Mouse (Mus musculus): ENCODE data around the gene AI837181. TPM values are rescaled to one million over a fixed set of nuclear protein-coding genes. Genes with fewer than 3 reads are reported as not detected.

The AI837181 gene
- polyA plus RNA-seq, 2 experiments = 10.7 to 16.7 TPM

DNA sequence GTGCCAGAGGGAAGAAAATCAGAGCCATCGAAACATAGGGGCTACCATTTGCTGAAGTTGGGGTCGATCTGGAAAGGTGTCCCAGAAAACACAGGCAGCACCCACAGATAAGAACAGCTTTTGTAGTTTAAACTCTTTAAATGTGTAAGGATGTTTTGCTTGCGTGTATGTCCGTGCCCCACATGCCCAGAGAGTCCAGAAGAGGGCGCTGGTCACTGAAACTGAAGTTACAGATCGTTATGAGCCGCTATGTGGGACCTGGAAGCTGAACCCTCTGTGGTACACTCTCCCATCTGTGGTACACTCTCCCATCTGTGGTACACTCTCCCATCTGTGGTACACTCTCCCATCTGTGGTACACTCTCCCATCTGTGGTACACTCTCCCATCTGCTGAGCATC lies 17.8 kb upstream of the AI837181 start:
- TF ChIP-seq EP300 (IDR thresholded peaks at IDR 0.05; ENCODE audit: low read depth) = peak; percentile 26; the same call in 1 of the 2 replicates
- TF ChIP-seq CTCF (IDR thresholded peaks at IDR 0.05; ENCODE audit: low read depth) = peak; percentile 88
- no peaks in the 10 kb centered on the region for H3K9me3 ChIP-seq (ENCODE audit: control insufficient read depth, low read length)
- H3K27me3 ChIP-seq (ENCODE audit: control insufficient read depth, insufficient read depth, low read length) = no peaks in the 10 kb centered on the region
- 15% methylated on average over 7 of the region's 7 CpGs for WGBS (ENCODE audit: insufficient replicate concordance)
- H3K9ac ChIP-seq (replicated peaks) = peak overlapping the region; percentile 98
- DNase-seq (ENCODE audit: low read depth in 3 of 3, low spot score in 3 of 3) (peak in 2 of 3 experiments; percentile 67 to 80), ATAC-seq (ENCODE audit: insufficient read depth) (peak; percentile 76)
- H3K4me3 ChIP-seq (ENCODE audit: insufficient read depth in 1 of 2, low read depth in 2 of 2, low read length in 2 of 2) = peak overlapping the region; percentile 83
- peaks cover 0 to 13% of the 10 kb centered on the region in 2 experiments; a peak in 3 of 4 replicates for H3K4me1 ChIP-seq (replicated peaks; ENCODE audit: control insufficient read depth in 2 of 2, insufficient read depth in 2 of 2, low read length in 1 of 2)
- no peaks in the 10 kb centered on the region for H3K36me3 ChIP-seq (replicated peaks; ENCODE audit: control insufficient read depth, insufficient read depth, low read depth)
- peak overlapping the region; percentile 82 for H3K4me2 ChIP-seq (ENCODE audit: low read depth)
- H3K27ac ChIP-seq = peak overlapping the region; percentile 96

DNA sequence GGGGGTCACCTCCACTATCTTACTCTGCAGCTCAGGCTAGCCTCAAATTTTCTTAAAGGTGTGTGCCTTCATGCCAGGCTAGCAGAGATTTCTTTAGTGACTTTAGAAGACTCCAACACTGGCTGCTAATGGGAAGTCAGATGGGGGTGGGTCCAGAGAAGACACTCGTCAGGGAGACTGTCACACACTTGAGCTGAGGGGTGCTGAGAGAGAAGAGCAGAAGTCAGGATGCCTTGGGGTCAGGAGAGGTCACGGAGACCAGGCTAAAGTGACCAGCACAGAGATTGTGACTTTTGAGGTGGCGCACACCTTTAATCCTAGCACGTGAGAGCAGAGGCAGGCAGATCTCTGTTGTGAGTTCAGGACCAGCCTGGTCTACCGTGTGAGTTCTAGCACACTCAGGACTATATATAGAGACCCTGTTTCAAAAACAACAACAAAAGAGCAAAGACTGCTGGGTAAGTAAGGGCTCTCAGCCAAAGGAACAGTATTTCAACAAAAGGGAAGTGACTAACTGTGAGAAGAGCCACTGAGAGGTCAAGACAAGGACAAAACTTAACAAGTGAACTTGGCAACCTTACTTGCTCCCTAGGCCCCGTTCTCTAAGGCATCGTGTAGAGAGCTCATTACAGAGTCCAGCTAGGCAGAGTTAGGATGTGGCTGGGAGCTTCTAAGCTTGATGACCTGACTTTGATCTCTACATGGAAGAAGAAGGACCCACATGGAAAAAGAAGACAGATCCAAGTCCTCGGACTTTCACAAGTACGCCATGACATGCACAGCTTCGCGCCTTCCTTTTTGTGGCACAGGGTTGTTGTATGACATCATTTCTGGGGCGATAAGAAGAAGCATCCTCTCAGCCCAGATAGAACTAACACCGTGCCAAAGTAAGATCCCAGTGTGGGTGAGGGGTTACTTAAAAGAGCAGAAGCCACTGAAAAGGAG lies 16.6 kb upstream of the AI837181 start:
- Histone ChIP-seq H3K9me3 (ENCODE audit: control insufficient read depth, low read length) (no peaks in the 10 kb centered on the region), H3K4me2 (ENCODE audit: low read depth) (peak overlapping the region; percentile 82), H3K4me3 (ENCODE audit: insufficient read depth in 1 of 2, low read depth in 2 of 2, low read length in 2 of 2) (peak overlapping the region; percentile 83), H3K4me1 (replicated peaks; ENCODE audit: control insufficient read depth in 2 of 2, insufficient read depth in 2 of 2, low read length in 1 of 2) (peaks cover 0 to 13% of the 10 kb centered on the region in 2 experiments; a peak in 3 of 4 replicates), H3K9ac (replicated peaks) (peak overlapping the region; percentile 98), H3K27me3 (ENCODE audit: control insufficient read depth, insufficient read depth, low read length) (no peaks in the 10 kb centered on the region), H3K27ac (peak overlapping the region; percentile 96; the same call in 1 of the 2 replicates), H3K36me3 (replicated peaks; ENCODE audit: control insufficient read depth, insufficient read depth, low read depth) (no peaks in the 10 kb centered on the region)
- WGBS (ENCODE audit: insufficient replicate concordance) = 68% methylated on average over 13 of the region's 13 CpGs
- DNase-seq (ENCODE audit: low read depth in 3 of 3, low spot score in 3 of 3) (no peak), ATAC-seq (ENCODE audit: insufficient read depth) (no peak)
- no peak for TF ChIP-seq EP300 (IDR thresholded peaks at IDR 0.05; ENCODE audit: low read depth)
- TF ChIP-seq CTCF (IDR thresholded peaks at IDR 0.05; ENCODE audit: low read depth) = no peak

DNA sequence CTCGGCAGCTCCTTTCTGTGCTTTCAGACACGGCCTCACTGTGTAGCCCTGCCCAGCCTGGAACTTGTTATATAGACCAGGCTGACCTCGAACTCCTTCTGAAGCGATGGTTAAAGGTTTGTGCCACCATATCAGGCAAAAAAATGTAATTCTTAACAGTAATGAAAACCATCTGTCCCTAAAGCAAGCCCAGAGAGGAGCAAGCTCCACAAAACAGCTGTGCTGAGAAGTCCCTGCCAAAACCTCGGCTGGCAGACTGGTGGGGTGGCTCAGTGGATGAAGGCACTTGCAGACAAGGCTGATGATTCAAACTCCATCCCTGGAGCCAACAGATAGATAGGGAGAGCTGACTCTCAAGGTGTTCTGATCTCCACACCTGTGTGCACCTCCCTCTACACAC lies 15.9 kb upstream of the AI837181 start:
- DNase-seq (ENCODE audit: low read depth in 3 of 3, low spot score in 3 of 3) = no peak
- TF ChIP-seq CTCF (IDR thresholded peaks at IDR 0.05; ENCODE audit: low read depth) (no peak), EP300 (IDR thresholded peaks at IDR 0.05; ENCODE audit: low read depth) (no peak)
- no peak overlapping the region for H3K9ac ChIP-seq (replicated peaks)

DNA sequence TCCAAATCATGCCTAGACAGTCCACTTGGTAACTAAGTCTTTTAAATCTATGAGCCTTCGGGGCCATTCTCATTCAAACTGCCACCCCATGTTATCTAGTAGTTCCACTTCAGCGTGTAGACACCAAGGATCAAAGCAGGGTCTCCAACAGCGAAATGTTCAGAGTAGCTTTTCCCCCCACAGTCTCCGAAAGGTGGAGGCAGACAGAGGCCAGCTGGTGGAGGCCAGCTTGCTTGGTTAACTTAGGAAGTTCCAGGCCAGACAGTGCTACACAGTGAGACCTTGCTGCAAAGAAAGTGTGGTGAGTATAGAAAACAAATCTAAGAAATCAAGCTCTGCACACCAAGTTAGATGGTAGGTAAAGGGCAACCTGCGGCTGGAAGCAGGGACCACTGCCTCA lies 14.3 kb upstream of the AI837181 start:
- TF ChIP-seq CTCF (IDR thresholded peaks at IDR 0.05; ENCODE audit: low read depth) (no peak), EP300 (IDR thresholded peaks at IDR 0.05; ENCODE audit: low read depth) (no peak)
- WGBS (ENCODE audit: insufficient replicate concordance) = 74% methylated on average over 5 of the region's 5 CpGs

More for the DNA sequence above, 15.9 kb upstream of the AI837181 start:
- Histone ChIP-seq H3K27me3 (ENCODE audit: control insufficient read depth, insufficient read depth, low read length) (no peaks in the 10 kb centered on the region), H3K4me3 (ENCODE audit: insufficient read depth in 1 of 2, low read depth in 2 of 2, low read length in 2 of 2) (no peak overlapping the region), H3K9me3 (ENCODE audit: control insufficient read depth, low read length) (no peaks in the 10 kb centered on the region), H3K4me1 (replicated peaks; ENCODE audit: control insufficient read depth in 2 of 2, insufficient read depth in 2 of 2, low read length in 1 of 2) (peaks cover 0 to 13% of the 10 kb centered on the region in 2 experiments; a peak in 3 of 4 replicates), H3K36me3 (replicated peaks; ENCODE audit: control insufficient read depth, insufficient read depth, low read depth) (no peaks in the 10 kb centered on the region), H3K4me2 (ENCODE audit: low read depth) (no peak overlapping the region), H3K27ac (no peak overlapping the region)
- no peak for ATAC-seq (ENCODE audit: insufficient read depth)
- 72% methylated on average over 5 of the region's 5 CpGs for WGBS (ENCODE audit: insufficient replicate concordance)

DNA sequence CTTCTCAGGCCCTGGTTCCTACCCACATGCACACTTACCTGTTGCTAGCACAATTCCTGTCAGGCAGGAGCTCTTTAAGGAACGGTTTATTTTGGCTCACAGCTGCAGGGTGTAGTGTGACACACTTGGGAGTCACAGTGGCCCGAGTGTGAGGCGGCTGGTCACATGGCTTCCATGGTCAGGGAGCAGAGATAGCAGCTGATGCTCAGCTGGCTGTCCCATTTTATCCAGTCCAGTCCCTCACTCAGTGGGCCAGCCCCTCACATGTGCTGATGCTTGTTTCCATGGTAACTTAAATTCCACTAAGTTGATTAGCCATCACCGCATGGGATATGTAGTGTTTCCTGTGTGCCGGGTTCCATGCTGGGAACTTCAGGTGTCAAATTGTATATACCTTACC lies 13.0 kb upstream of the AI837181 start:
- H3K9me3 ChIP-seq (ENCODE audit: control insufficient read depth, low read length) = no peaks in the 10 kb centered on the region
- peaks cover 0 to 9% of the 10 kb centered on the region in 2 experiments; a peak in 3 of 4 replicates for H3K4me1 ChIP-seq (replicated peaks; ENCODE audit: control insufficient read depth in 2 of 2, insufficient read depth in 2 of 2, low read length in 1 of 2)
- no peak overlapping the region for H3K9ac ChIP-seq (replicated peaks)
- H3K4me3 ChIP-seq (ENCODE audit: insufficient read depth in 1 of 2, low read depth in 2 of 2, low read length in 2 of 2) = no peak overlapping the region
- H3K4me2 ChIP-seq (ENCODE audit: low read depth) = no peak overlapping the region
- WGBS (ENCODE audit: insufficient replicate concordance) = 68% methylated on average over 5 of the region's 5 CpGs
- H3K36me3 ChIP-seq (replicated peaks; ENCODE audit: control insufficient read depth, insufficient read depth, low read depth) = no peaks in the 10 kb centered on the region
- no peak for ATAC-seq (ENCODE audit: insufficient read depth)
- no peaks in the 10 kb centered on the region for H3K27me3 ChIP-seq (ENCODE audit: control insufficient read depth, insufficient read depth, low read length)
- no peak for DNase-seq (ENCODE audit: low read depth in 3 of 3, low spot score in 3 of 3)
- TF ChIP-seq EP300 (IDR thresholded peaks at IDR 0.05; ENCODE audit: low read depth) = no peak
- no peak for TF ChIP-seq CTCF (IDR thresholded peaks at IDR 0.05; ENCODE audit: low read depth)
- H3K27ac ChIP-seq = no peak overlapping the region

More for the DNA sequence above, 14.3 kb upstream of the AI837181 start:
- no peaks in the 10 kb centered on the region for H3K9me3 ChIP-seq (ENCODE audit: control insufficient read depth, low read length)
- H3K4me1 ChIP-seq (replicated peaks; ENCODE audit: control insufficient read depth in 2 of 2, insufficient read depth in 2 of 2, low read length in 1 of 2) = peaks cover 0 to 13% of the 10 kb centered on the region in 2 experiments; a peak in 3 of 4 replicates
- H3K4me2 ChIP-seq (ENCODE audit: low read depth) = no peak overlapping the region
- no peak for DNase-seq (ENCODE audit: low read depth in 3 of 3, low spot score in 3 of 3)
- no peak for ATAC-seq (ENCODE audit: insufficient read depth)
- H3K36me3 ChIP-seq (replicated peaks; ENCODE audit: control insufficient read depth, insufficient read depth, low read depth) = no peaks in the 10 kb centered on the region
- H3K9ac ChIP-seq (replicated peaks) = no peak overlapping the region
- H3K27ac ChIP-seq = no peak overlapping the region
- H3K4me3 ChIP-seq (ENCODE audit: insufficient read depth in 1 of 2, low read depth in 2 of 2, low read length in 2 of 2) = no peak overlapping the region
- no peaks in the 10 kb centered on the region for H3K27me3 ChIP-seq (ENCODE audit: control insufficient read depth, insufficient read depth, low read length)
